Mouse (Mus musculus): ENCODE results near the gene Tmub2. TPM values are rescaled to one million over a fixed set of nuclear protein-coding genes. Genes with fewer than 3 reads are reported as not detected.
A peak's percentile ranks its signal among the peaks of the same experiment; 100 is the strongest.

Tmub2 gene
- total RNA-seq, 2 experiments from 2014 or later = 56.5 to 58.3 TPM

GRCm38 (mm10) chr11:102321931-102322330 is 37.2 kb downstream of the Tmub2 start:
- no peak for DNase-seq (ENCODE audit: low spot score in 2 of 2)

GRCm38 (mm10) chr11:102323516-102323915 is 38.8 kb downstream of the Tmub2 start:
- DNase-seq (ENCODE audit: low spot score in 2 of 2) = no peak

GRCm38 (mm10) chr11:102327250-102327649 is 42.5 kb downstream of the Tmub2 start:
- DNase-seq (ENCODE audit: low spot score in 2 of 2) = no peak

GRCm38 (mm10) chr11:102327839-102328238 is 43.1 kb downstream of the Tmub2 start:
- no peak for DNase-seq (ENCODE audit: low spot score in 2 of 2)

- no peak for DNase-seq (ENCODE audit: low spot score in 2 of 2)
These were observed 44.8 kb downstream of the Tmub2 start for GRCm38 (mm10) chr11:102329518-102329917.

GRCm38 (mm10) chr11:102330039-102330438 is 45.3 kb downstream of the Tmub2 start:
- no peak for DNase-seq (ENCODE audit: low spot score in 2 of 2)

GRCm38 (mm10) chr11:102331806-102332205 is 47.1 kb downstream of the Tmub2 start:
- no peak for DNase-seq (ENCODE audit: low spot score in 2 of 2)

GRCm38 (mm10) chr11:102333061-102333460 is 48.3 kb downstream of the Tmub2 start:
- DNase-seq (ENCODE audit: low spot score in 2 of 2) = no peak

- DNase-seq (ENCODE audit: low spot score in 2 of 2) = no peak
These were observed 49.3 kb downstream of the Tmub2 start for GRCm38 (mm10) chr11:102334010-102334409.

GRCm38 (mm10) chr11:102334973-102335700 is 50.4 kb downstream of the Tmub2 start:
- no peak for DNase-seq (ENCODE audit: low spot score in 2 of 2)

GRCm38 (mm10) chr11:102336191-102336590 is 51.5 kb downstream of the Tmub2 start:
- no peak for DNase-seq (ENCODE audit: low spot score in 2 of 2)

- no peak for DNase-seq (ENCODE audit: low spot score in 2 of 2)
These were observed 53.2 kb downstream of the Tmub2 start for GRCm38 (mm10) chr11:102337921-102338320.

- DNase-seq (ENCODE audit: low spot score in 2 of 2) = peak in 1 of 2 experiments; percentile 44
These were observed 53.8 kb downstream of the Tmub2 start for GRCm38 (mm10) chr11:102338561-102338960.

Other genes starting within 250 kb of the Tmub2 start
- gene Cd300lg, start 243.4 kb upstream of the Tmub2 start, total RNA-seq (2021) = 10 to 100 TPM; 10.7 to 15.6 TPM
- 10 to 100 TPM in 1 of 2 experiments, 1 to 10 TPM in 1; 8.8 to 11.5 TPM for gene Mpp2, start 196.4 kb upstream of the Tmub2 start, total RNA-seq (2021)
- 1 to 10 TPM in 1 of 2 experiments, not detected in 1; 7.4 TPM for gene Ppy, start 183.6 kb upstream of the Tmub2 start, total RNA-seq (2021)
- gene Pyy, start 177.1 kb upstream of the Tmub2 start, total RNA-seq (2021) = 10 to 100 TPM in 1 of 2 experiments, not detected in 1; 25.9 TPM
- gene Nags, start 139.4 kb upstream of the Tmub2 start, total RNA-seq (2021) = 1 to 10 TPM; 1.3 to 3.1 TPM
- gene Tmem101, start 128.5 kb upstream of the Tmub2 start, total RNA-seq (2021) = 10 to 100 TPM; 21.8 to 22.5 TPM
- gene Lsm12, start 99.6 kb upstream of the Tmub2 start, total RNA-seq (2021) = 10 to 100 TPM; 83.5 to 83.6 TPM
- gene G6pc3, start 95.3 kb upstream of the Tmub2 start, total RNA-seq (2021) = 10 to 100 TPM; 86.3 to 93.3 TPM
- gene Hdac5, start 54.8 kb upstream of the Tmub2 start, total RNA-seq (2021) = 100 to 1,000 TPM; 123 to 125 TPM
- gene BC030867, start 36.0 kb upstream of the Tmub2 start, total RNA-seq (2021) = 1 to 10 TPM; 4.8 to 6.0 TPM
- gene Asb16, start 16.2 kb upstream of the Tmub2 start, total RNA-seq (2021) = under 1 TPM; 0.53 to 0.79 TPM
- 10 to 100 TPM; 58.3 to 58.7 TPM for gene Atxn7l3, start 11.7 kb downstream of the Tmub2 start, total RNA-seq (2021)
- gene Ubtf, start 34.8 kb downstream of the Tmub2 start, total RNA-seq (2021) = 100 to 1,000 TPM; 136 to 152 TPM
- 100 to 1,000 TPM in 1 of 2 experiments, 10 to 100 TPM in 1; 75.5 to 140 TPM for gene Slc4a1, start 81.3 kb downstream of the Tmub2 start, total RNA-seq (2021)
- 10 to 100 TPM; 59.3 to 61.2 TPM for gene Rundc3a, start 108.5 kb downstream of the Tmub2 start, total RNA-seq (2021)
- gene Slc25a39, start 123.0 kb downstream of the Tmub2 start, total RNA-seq (2021) = 100 to 1,000 TPM; 254 to 261 TPM
- gene Grn, start 145.4 kb downstream of the Tmub2 start, total RNA-seq (2021) = 100 to 1,000 TPM; 170 to 175 TPM
- gene Fam171a2, start 162.8 kb downstream of the Tmub2 start, total RNA-seq (2021) = 10 to 100 TPM; 22.5 to 22.9 TPM
- 1 to 10 TPM; 6.1 to 8.4 TPM for gene Itga2b, start 185.2 kb downstream of the Tmub2 start, total RNA-seq (2021)

Measured in adrenal gland, postnatal 4 days (tissue).